Mouse (Mus musculus) cerebellum, adult (tissue): ENCODE results near the gene Pnrc1.

Experiments
- ATAC-seq: cut with Nextera tagmentation; 2 replicates; pipeline ENCODE4 v1.9.2; 2017; ENCODE audit warnings: mild to moderate bottlenecking, moderate library complexity, mixed read lengths; ENCODE audit not compliant: insufficient number of reproducible peaks, low FRiP score, low TSS enrichment

Gene Pnrc1

DNA sequence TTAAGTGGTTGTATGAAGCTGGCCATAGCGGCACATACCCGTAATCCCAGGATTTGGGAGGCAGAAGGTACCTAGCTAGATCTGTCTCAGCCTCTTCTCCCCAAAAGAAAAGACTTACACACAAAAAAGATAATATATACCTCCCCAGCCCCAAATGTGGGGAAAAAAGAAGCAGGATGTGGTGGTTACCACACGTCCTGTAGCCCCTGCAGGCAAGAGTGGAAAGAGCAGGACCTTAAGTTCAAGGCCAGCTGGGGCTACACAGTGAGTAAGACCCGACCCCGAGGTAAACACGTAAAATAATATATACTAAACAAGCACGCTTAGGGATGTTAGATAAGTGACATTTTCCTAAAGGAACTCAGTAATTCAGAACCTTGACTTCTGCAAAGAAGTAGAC, 62.8 kb downstream of the Pnrc1 start:
- ATAC-seq: no peak

DNA sequence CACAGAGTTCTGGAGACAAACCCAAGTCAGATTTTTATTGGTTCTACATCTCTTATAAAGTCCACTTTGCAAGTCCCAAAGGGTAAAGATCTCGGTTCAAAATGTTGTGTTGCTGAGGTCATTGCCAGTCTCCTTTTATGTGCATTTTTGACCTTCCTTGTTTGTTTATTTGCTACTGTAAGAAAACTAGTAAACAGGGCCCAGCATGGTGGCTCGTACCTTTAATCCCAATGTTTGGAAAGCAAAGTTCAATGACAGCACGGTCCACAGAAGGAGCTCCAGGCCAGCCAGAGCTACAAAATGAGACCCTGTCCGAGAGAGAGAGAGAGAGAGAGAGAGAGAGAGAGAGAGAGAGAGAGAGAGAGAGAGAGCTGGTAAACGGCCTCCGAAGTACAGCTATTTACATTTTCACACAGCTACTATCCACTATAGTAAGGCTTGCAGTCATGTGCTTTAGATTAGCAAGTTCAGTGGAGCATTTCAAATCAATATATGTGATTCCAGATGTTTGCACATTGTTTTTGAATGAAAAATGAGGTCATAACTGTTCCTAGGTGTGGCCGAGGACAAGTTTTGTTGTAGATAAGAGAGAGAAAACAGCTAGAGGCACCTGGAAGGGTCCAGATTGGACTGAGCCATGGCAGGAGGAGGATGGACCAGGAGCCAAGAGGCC, 65.8 kb downstream of the Pnrc1 start:
- ATAC-seq: no peak

DNA sequence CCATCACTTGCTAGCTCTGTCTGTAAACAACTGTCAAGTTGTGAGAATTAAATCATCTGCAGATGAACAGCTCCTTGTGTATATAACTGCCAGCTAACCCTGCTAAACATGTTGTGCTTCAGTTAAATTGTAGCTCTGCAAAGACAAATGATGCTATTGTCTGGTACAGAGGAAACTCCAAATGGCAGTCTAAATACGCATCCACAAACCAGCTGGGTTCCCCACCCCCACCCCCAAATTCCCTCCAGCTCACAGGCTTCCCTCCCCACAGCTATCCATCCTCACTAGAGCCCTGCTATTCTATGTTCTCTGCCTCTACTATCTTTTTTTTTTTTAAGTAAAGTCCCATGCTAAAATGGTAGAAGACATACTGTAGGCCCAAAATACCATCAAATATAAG, 68.1 kb downstream of the Pnrc1 start:
- ATAC-seq: no peak

DNA sequence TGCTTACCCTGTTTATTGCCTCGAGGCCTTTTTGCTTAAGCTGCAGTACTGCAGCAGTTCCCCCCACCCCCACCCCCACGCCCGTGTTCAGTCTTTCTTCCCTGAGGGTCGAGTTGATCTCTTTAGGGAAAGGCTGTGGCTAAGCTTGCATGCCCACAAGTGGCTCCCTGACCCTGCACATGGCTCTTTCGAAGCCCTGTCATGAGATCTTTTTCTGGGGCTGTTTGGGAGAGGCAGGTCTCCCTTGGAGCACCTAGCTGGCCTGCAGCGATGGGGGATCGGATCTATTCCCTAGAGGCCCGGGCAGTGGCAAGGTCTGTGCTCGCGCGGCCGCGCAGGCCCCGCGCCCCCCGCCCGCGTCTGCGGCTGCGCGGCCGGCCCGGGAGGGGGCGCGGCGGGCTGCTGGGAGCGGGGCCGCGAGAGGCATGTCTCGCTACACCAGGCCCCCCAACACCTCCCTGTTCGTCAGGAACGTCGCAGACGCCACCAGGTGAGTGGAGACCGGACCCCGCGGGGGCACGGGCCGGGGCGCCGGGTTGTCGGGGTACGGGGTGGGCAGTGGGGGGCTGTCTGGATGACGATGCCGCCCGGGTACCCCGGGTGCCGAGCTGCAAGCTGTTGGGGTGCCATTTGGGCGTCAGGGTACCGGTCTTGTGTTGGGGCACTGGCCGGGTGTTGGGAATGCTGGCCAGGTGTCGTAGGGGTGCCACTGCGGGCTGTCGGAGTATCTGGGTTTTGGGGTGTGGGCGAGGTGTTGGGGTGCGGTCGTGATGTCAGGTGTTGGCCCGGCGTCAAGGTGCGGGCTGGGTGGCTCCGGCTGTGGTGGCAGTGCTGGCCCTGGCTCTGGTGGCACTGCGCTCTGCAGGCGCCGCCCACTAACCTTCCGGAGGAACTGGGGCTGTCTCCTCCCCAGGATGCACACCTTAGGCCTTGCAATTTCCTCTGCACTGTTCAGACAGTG, 80.8 kb downstream of the Pnrc1 start, which contains the start of gene Srsf12:
Srsf12 (plus strand) TSS at position 111 of the 961 bp plus-strand sequence.
- ATAC-seq: peak; percentile 92

DNA sequence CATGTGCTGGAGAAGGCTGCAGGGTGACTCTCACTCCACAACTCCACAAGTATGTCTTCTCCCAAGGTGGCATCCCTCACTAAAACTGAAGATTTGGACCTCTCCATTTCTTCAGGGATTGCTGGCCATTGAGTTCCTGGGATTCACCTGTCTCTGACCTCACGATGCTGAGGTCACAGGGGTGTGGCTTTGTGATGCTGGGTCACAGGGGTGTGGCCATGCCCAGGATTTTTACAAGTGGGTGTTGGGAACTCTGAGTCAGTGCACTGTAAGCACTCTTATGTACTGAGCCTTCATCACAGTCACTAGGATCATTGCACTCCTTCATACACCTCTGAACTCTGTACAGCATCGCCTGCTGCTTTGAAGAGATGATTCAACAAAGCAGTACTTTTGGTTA, 82.4 kb downstream of the Pnrc1 start:
- no peak for ATAC-seq

DNA sequence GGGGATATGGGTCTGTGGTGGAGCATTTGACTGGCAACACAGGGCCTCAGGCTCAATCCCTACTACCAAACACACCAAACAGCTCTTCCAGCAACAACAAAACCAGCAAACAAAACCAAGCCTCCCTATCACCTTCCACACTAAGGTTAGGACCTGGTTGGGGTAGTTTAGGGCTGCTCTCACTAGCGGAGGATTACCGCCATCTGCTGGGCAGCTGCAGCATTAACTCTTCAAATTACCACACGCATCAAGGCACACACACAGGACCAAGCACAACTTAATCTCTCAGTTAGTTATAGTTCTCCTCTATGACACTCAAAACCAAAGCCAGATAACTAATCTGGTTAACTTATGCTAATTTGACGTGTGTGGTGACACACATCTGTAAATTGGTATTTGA, 85.3 kb downstream of the Pnrc1 start:
- ATAC-seq: peak; percentile 40

DNA sequence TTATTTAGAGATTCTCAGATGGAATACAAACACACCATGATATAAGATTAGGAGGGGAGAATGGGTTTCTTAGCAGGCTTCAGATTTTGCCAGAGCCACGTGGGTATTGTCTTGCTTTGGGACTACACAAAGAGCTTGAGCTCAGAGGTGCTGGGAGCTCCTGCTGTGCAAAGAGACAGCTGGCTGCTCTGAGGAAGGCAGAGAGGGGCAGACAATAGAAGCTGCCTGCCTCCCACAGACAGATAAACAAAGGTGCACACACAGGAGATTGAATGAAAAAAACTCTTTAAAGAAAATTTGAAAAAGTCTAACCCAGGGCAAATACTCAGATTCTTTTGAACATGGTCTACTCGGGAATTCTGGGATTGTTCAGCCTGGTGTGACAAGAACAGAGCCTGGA, 91.8 kb downstream of the Pnrc1 start:
- ATAC-seq: no peak
